Mouse (Mus musculus) layer of hippocampus, adult 18-20 months (tissue): ENCODE data around the gene Pou2f1. TPM values are rescaled to one million over a fixed set of nuclear protein-coding genes. Genes with fewer than 3 reads are reported as not detected.

ENCODE experiments used
- DNase-seq, 2 experiments: peaks; one replicate each; pipeline ENCODE4 v3.0.0; 2022; ENCODE audit warnings: low spot score in 2 of 2
- total RNA-seq, 2 experiments: library from RNA; stranded (reverse); gene quantifications; 2 replicates each; pipeline ENCODE4 v1.2.3; 2021

The Pou2f1 gene
- total RNA-seq, 2 experiments from 2014 or later: 14.6 to 18.0 TPM

DNA sequence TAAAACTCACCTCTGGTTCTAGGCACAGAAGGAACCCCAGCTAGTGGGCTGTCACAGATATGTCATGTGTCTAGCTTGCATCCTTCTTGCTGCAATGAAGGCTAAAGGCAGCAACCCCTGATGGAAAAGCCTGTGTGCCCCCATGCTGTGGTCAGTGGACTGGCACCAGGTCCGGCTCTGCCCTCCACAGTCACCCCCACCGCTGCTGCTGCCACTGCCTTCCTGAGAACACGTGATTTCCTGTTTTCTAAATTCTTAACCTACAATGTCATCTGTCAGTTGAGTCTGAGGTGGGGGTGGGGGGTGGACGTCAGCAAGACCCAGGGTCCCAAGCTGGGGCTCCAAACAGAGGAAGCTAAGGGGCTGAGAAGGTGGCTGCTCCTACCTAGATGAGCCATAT, 153.6 kb downstream of the Pou2f1 start:
- no peak for DNase-seq

DNA sequence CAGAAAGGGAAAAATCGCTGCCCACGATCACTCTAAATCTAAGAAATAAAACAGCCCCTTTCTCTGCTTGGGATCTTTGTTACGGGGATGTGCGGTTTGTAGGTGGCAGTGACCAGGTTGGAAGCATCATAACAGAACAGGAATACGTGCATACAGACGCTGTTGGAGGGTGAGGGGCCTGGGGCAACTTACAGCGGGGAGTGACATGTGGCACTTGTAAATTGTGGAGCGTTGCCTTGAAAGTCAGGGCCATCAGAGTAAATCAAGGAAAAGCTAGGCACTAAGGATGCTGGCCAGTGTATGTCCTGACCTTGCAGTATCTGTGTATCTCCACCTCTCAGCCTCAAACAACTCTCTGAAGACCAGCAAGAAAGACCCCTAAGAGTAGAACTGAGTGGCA, 154.1 kb downstream of the Pou2f1 start:
- no peak for DNase-seq

DNA sequence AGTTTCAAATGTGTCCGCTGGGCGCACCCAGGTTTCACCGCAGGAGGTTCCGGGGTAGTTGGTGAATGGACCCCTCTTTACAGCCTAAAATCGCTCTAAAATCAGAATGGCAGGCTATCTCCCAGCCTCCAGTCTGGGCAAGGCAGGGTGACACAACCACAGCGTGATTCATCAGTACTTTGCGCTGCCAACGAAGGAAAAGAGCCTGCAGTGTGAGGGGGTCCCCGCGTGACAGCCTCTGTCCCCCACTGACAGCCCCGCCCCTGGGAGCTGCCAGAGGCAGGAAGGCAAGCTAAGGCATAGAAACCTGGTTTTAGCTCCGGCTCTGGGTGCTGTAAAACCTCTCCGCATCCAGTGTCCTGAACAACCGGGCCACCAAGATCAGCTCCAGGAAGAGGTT, 157.1 kb downstream of the Pou2f1 start:
- no peak for DNase-seq

DNA sequence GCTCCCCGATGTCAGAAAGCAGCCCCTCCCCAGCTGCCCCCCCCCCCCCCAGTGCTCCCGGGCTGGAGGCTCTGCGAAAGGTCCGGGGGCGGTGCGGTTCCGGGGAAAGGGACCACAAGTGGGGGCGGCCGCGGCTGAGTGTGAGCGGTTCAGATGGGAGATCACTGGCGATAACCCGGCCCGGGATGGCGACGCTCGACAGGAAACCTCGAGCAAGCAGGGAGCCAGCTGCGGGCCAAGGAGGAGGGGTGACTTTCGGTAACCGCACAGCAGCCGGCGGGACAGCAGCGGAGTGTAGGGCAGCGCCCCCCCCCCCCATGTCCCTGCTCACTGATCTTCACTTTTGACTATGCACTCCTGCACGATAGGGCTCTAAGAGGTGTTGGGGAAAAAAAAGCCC, 157.5 kb downstream of the Pou2f1 start:
- no peak for DNase-seq

DNA sequence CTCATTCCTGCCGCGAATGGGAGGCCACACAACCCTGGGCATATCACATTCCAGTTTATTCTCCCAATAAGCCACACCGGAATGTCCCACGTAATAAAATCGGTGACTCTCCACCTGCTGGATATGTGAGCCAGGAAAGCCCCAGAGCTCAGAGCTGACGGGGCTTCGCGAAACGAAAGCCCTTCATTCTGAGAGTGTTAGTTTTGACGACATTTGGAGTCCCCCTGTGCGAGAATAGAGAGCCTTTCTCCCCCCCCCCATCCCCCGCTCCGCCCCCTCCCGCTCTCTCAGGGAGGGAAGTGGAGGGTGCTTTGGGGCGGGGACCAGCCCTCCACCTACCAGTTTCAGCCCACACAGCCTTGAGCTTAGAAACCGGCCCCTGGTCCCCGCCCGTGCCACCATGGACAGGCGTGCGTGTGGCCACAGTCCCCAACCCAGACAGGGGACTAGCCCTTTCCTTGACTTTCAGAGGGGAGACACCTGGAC, 158.0 kb downstream of the Pou2f1 start:
- DNase-seq: no peak

DNA sequence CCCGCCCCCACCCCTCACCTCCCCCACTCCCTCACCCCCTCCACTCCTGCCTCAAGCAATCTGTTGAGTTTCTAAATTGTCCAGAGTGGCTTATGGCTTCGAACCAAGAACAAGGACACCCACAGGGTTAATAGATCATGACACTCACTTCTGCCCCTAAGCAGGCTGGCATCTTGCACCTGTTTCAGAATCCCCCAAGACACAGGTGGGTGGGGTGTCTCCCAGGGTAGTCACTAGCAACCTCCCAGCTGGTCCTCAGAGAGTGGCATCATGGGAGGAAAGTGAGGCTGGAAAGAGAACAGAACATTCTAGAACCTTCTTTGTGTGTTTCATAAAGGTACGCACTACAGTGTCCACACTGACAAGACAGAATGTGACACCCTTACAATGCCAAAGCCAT, 158.9 kb downstream of the Pou2f1 start:
- DNase-seq: no peak

DNA sequence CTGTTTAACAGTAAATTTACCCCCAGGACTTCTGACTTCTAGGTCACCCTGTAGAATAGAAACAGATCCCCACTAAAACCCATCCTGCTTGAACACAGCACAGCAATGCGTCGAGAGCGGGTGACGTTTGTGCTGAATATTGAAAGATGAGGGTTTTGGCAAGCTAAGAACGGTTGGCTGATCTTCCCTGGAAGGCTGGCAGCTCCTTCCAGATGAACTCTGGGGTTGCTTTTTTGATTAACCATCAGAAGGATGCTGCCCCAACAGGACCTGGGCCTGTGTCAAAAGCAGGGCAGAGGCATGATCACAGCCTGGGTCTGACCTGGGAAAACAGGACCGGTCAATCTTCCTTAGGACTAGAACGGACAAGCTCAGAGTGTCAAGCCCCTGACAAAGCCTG, 160.3 kb downstream of the Pou2f1 start:
- DNase-seq: no peak

DNA sequence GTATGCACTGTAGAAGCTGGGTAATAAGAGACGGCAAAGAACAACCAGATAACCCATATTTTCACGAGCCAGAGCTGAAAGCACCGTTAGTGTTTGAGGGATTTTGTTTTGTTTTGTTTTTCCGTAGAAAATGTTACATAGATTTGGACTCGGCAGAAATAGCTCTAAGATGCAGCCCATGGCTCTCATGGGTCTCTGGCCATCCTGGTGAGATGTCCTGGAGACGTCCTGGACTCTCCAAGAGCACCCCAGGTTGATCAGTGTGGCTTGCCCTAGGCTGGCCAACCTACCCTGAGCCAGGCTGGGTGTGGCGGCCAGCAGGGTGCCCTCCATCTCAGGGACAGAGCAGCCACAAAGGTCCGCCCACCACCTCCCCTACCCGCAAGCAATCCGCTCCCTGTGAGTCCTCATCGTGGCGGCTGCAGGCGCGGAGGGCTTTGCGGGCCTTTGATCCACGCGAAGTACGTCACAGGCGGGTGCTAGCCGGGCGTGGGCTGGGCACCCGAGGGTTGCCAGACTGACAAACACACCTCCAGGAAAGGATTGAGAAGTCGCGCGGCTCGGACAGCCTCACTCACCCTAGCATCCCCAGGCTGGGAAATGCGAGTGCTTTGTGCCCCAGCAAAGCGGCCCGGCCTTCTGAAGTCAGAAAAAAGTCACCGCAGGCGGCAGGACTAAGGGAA, 161.8 kb downstream of the Pou2f1 start:
- DNase-seq: no peak

DNA sequence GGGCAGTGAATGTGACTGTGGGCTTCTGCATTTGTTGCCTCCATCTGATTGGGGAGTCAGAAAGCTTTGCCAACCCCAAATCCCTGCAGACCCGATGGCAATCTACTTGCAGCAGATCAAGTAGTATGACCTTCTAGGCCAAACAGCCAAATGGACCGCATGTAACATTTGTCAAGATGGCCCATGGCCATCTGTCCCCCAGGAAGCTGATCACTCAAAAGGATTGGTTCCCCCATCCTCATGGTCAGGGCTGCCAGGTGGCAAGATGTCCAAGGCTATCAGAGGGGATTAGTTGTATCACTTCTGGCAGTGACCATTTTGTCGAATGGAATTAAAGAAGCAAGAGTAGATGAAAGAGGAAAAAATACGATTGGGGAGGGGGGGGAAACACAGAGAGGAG, 163.3 kb downstream of the Pou2f1 start:
- DNase-seq: no peak

DNA sequence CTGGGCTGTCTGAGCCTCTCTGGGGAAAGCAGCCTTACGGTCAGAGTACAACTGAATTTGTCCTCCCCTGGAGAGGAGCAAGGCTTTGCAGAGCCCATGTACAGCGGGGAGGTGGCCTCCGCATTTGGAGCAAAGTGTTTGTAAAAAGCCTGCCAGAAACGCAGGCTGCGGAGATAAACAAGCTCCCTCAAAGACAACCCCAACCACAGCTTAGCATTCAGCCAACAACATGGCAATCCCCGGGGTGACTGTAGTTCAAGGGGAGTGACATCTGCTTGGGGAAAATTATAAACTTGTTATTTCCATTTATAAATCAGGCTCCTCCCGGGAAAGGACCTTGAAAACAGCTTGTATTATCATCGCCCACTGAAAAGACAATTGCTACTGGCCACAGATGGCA, 164.9 kb downstream of the Pou2f1 start:
- no peak for DNase-seq

DNA sequence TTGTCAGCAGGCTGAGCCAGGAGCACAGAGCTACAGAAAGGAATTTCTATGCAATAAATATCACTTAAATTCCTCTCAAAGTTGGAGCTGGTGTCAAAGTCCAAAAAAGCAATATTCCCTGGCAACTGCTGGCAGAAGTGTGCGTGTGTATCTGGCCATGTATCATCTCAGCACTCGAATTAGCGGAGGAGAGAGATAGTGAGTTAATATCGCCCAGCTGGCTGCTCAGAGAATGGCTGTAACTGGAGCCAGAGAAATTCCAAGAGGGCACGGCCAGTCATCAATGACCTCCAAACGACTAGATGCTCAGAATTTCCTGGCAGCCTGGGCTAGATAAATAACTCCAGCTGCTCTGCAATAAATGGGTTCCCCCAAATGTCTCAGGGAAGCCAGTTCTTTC, 166.0 kb downstream of the Pou2f1 start:
- DNase-seq: no peak

DNA sequence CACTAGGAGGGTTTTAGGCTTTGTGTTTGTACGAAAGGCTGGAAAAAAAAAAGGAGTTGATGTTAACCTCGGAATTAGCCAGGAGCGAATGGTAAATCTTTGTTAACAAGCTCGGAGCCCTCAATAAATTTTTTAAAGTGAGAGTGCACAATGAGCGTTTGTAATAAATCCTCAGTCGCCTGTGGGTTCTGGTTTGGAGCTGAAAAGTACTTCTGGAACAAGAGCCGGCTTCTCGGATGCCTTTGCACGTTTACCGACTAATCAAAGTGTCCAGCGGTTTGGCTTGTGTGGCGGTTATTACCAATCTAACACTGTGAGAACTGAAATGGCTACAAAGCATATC, 167.9 kb downstream of the Pou2f1 start:
- DNase-seq: no peak

DNA sequence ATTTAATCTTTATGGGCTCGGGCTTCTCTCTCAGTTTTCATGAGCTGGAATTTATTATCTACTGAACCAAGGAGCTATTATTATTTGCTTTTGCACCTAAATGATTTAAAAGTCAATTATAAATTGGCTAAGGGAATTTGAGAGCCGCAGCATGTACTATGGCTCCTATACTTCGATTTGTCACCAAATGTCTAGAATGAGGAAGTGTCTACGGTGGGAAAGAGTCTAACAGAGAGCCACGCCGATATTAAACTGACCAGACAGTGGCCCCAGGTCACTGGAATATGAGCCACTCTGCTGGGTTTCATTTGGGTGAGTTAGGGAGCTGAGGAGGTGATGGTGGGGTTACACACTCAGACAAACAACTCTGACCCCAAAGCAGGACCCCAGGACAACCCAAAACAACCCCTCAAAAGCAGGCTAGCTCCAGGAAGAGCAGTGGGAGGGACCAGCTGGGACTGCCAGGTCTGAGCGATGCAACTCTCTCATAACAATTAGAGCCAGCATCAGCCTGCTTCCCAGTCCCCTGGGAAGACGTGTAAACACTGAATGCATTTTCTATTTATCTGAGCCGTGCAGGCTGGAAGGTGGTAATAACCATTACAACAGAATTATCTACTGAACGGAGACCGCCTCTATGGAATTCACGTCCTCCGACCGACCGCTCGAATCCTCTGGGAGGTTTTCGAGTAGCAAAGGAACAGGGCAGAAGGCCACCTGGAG, 168.4 kb downstream of the Pou2f1 start:
- no peak for DNase-seq

DNA sequence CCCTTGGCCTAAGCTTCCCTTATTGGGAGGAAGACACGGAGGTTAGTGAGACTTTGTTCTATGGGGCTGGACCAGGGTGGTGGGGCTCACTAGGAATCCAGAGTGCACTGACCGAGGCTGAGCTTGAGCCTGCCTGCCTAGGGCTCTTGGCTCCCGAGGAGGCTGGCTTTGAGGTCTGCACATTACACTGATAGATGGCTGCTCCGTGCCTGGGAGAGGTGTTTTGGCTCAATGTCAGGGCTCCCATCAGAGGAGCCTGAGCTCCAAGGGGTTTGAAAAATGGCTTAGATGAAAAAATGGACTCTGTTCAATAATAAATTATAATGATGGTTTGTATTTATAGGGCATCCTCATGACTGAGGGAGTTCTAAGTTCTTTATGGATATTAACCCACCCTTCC, 169.2 kb downstream of the Pou2f1 start:
- DNase-seq: no peak

DNA sequence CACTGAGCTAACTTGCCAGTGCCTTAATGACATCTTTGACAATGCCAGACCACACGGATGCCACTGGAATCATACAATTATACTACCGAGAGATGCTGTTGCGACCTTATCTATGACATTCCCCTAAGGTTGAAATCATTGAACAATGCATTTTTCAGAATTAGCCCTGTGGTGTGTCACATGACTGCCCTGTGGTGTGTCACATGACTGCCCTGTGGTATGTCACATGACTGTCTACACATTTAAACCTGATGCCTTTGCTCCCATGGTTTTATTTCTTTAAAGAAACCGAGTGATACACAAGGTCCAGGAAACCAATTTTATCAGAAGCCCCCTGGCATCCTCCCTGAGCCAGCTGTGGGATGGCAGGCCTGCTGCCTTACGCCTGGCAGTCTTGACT, 172.6 kb downstream of the Pou2f1 start:
- DNase-seq: no peak

DNA sequence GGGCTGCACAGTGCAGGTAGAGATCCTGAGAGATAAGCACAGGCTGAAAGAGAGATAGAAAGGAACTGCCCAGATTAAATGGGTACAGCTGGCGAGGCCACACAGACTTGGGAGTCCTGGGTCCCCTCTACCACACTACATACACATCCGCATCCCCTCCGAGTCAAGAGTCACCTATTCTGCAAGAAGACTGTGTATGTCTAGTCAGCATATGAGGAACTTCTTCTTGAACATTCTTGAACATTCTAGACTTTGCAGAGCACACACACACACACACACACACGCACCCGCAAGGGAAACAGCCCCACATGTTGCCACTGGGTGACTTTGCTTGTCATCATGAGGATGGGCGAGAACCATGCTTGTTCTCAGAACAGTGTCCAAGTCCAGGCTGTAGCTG, 173.9 kb downstream of the Pou2f1 start:
- no peak for DNase-seq

DNA sequence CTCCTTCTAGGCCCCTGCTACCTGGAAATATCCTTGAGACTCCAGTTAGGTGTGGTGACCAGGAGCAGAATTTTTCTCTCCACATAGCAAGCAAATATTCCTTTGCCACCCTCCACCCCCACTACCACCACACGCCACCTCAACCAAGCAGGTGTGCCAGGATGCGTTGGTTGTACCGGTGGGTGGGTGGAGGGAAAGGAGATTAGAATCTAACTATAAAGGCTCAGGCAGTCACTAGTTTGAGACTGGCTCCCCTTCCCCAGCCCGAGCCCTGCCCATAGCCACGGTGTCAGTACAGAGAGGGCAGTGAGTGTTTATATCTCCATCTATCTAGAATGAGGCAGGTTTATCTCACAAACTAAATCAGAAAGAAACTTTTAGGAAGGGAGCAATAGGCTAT, 174.3 kb downstream of the Pou2f1 start:
- no peak for DNase-seq

DNA sequence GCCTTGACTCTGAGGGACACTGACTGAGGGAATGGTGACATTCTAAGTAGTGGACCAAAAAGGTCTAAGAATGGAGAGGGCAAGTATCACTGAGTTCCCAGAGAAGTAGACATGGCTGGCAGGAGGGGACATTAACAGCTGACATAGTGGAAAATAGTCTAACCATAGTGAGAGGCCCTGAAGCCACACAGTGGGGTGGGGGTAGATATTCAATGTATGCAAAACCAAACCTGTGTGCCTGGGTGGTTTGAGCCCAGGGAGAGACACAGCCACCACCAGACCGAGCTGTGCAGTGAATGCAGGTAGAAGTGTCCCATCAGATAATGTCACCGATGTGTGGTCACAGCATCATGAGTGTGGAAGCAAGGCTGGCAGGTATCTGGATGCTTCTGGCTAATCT, 180.4 kb downstream of the Pou2f1 start:
- no peak for DNase-seq

DNA sequence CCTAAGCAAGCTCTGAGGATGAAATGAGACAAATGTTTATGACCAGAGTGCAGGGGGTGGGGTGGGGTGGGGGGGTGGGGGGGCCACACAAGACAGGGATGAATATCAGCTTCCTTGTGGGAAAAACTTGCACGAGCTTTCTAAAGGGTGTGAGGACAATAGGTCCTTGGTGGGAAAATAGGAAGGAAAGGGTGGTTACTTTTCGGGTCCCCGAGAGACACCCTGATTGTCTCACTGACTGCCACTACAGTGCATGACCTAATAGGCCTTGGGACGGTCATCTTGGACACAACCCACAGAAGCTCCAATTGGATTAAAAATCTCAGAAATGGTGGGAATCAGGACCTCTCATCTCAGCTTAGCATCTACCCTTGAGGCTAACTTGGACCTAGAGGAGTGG, 183.3 kb downstream of the Pou2f1 start:
- no peak for DNase-seq

DNA sequence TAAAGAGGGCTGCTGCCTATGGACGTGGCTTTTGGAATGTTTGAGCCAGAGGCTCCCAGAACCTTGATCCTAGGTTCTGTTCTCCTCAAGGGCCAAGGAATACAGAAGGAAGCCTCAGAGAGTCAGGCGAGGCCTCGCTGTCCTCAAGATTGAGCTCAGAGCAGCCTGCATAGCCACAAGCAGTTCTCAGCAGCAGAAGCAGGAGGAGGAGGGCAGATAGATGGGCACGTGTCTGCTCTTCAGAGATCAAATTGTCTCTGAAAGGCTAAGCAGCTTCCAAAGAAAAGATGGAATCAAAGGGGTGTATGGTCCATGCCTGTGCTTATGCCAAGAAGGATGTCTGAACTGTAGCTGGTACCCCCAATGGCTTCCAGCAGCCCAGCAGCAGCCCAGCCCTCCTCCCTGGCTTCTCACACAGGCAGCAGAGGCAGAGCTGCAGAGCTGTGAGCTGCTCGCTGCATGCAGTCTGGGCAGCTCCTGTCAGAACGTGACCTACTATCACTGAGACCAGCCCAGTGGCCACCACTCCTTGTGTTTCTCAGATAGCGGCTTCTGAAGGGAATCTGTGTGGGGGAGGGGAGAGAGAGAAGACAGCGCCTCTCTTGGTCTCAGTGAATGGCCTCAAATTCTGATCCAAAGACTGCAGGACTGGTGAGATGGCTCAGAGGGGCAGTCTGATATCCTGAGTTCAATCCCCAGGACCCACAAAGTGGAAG, 184.2 kb downstream of the Pou2f1 start:
- DNase-seq: no peak

DNA sequence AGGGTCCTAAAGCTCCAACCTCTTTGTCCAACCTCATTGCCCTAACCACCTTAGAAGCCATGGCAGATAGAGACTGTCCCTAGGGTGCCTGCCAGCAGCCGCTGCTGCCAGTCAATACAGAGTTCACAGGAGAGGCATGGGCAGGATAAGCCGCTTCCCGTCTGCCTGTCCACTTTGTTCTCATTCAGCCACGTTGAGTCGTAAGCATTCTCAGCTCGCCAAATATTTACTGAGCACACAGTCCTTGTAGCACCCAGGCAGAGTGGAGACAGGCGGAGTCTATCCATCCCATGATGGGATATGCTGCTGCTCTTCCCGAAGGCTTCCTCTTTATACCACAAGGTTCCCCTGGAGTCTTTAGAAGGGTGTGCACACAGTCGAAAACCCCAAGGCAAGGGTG, 185.2 kb downstream of the Pou2f1 start:
- DNase-seq: no peak

DNA sequence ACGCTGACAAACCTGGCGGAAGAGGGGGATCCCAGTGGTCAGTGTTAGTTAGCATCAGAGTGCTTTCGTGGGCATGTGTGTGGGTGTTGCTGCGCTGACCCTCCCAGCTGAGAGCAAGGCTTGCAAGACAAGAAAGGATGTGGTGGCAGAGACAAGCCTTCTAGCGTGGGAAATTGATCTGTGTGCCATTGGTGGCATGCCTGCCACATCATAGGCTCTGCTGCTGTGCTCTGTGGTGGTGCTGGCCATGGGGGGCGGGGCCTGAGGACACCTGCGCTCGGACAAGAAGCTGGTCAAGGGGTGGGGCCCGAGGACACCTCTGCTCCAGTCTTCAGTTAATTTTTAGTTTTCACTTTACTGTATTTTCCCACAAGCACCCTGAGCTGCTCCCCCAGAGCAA, 186.1 kb downstream of the Pou2f1 start:
- DNase-seq: no peak
